Mouse (Mus musculus) cerebellum, adult 2 months (tissue): ENCODE measurements around the gene Rnh1.

Experiments used
- CTCF ChIP-seq: fragments of 200-500 bp; IDR thresholded peaks from 2 replicates; pipeline ENCODE4 v1.5.1; 2011; ENCODE audit warnings: low read depth, mild to moderate bottlenecking, control low read depth, low read length, moderate library complexity, borderline replicate concordance; ENCODE audit not compliant: insufficient read depth
- POLR2A ChIP-seq: fragments of 200-500 bp; IDR thresholded peaks from 2 replicates; pipeline ENCODE4 v1.6.1; 2011; ENCODE audit warnings: low read length, control low read depth, borderline replicate concordance; ENCODE audit not compliant: insufficient read depth

GRCm38 (mm10) chr7:141122689-141123516 is 49.8 kb downstream of the Rnh1 start:
- peak; percentile 41; the same call in 1 of the 2 replicates for TF ChIP-seq POLR2A
- TF ChIP-seq CTCF = no peak
